Mouse (Mus musculus) left cerebral cortex, adult 18-20 months (tissue): ENCODE data around the gene Vipr2. TPM values are rescaled to one million over a fixed set of nuclear protein-coding genes. Genes with fewer than 3 reads are reported as not detected.

Experiments
- DNase-seq, 2 experiments: peaks; one replicate each; pipeline ENCODE4 v3.0.0; 2021 to 2022; ENCODE audit warnings: low spot score in 2 of 2, mixed read lengths in 1 of 2
- microRNA-seq, 2 experiments: library from miRNA; unstranded; fragments of <30 nt; microRNA quantifications; one replicate each; pipeline ENCODE4 v1.2.0; 2021
- total RNA-seq, 2 experiments: library from RNA; stranded (reverse); gene quantifications; 2 replicates each; pipeline ENCODE4 v1.2.3; 2021

The Vipr2 gene
- total RNA-seq, 2 experiments from 2014 or later, result 1.0 to 1.3 TPM

DNA sequence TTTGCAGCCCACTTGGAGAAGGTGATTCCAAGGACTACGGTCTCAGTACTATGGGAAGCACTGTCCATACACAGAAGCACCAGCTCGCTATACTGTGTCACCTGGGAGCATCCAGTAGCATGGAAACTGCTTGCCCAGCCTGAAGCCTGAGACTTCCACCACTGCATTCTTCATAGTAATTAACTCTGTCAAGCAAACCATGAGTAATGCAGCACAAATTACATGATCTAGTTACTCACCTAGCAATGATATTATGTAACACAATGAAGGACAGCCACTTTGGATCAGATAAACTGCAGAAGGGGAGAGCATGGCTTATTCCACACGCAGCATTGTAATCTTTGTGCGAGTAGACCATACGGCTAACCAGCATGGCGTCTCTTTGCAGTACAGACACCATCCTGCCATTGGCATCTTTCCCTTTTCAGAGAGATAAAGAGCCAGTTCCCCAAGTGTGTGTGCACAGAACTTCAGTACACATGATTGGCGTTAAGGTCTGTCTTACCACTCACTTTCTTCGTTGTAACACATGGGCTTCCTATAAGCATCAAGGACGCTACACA, 75.4 kb downstream of the Vipr2 start:
- no peak for DNase-seq

GRCm38 (mm10) chr12:116156792-116157532, 79.4 kb downstream of the Vipr2 start:
- no peak for DNase-seq

DNA sequence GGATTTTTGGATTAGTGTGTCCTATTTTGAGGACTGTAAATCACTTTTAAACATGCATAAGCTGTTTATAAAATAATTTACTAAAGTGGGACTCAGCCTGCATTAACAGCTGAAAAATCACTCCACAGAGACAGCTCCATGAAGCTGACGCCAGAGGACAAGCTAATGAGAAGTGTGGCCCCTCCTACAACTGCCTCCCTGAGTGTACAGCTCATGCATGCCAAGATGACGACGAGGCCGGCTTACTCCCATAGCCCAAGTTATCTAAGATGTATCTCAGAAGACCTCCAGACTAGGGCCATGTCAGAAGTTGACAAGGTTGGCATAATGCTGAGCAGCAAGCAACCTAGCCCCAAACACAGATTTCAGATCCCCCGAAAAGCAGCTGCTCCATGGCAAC, 81.7 kb downstream of the Vipr2 start:
- DNase-seq, result no peak

GRCm38 (mm10) chr12:116159695-116160094, 82.2 kb downstream of the Vipr2 start:
- no peak for DNase-seq

DNA sequence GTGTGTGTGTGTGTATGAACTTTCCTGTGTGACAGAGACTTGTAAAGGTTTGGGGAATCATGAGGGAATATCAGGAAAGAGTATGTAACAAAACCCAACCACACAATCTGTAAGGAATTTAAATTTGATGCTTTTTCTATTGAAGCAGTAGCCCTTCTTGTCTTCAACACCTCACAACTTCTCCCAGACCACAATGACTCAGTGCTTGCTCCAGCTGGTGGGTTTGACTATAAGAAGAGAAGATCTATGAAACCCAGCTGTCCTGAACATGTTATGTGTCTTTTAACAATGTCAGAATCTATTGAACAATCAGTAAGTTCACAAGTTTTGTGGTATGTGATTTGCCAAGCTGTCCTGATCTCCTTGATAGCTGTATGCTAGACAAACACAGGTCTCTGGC, 87.8 kb downstream of the Vipr2 start:
- DNase-seq, result no peak

DNA sequence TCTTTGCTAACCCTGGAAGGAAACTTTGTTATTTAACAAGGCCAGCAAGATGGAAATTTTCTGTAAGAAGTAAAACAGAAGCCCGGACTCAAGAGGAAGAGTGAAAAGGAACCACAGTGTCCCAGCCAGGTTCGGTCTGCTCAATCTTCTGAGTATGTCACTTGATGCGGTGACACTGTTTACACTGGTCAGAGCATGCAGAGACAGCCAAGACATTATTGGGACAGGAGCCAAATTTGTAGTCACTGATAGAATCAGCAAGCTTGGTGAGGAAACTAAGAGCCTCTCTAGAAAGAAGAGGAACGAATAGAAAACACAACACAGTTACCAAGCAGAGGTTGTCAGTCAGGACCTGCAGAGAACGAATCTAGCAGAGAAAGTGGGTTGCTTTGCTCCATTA, 92.1 kb downstream of the Vipr2 start:
- DNase-seq, result no peak

DNA sequence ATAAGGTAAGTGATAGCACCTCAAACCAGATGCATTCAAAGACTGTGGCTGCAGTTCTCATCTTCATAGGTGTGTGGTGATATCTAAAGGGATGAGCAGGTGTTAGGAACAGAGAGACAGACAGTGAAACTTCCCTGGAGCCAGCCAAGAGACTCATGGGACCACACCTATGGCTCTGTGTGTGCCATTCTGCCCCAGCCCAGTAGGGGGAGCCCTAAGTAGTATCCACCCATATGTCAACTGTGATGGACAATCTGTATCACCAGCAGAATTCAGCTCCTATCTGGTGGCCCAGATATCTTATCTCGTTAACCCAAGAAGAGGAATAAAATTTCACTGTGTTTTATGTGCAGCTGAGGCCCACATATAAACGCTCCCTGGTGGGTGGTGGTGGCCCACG, 99.4 kb downstream of the Vipr2 start:
- no peak for DNase-seq

DNA sequence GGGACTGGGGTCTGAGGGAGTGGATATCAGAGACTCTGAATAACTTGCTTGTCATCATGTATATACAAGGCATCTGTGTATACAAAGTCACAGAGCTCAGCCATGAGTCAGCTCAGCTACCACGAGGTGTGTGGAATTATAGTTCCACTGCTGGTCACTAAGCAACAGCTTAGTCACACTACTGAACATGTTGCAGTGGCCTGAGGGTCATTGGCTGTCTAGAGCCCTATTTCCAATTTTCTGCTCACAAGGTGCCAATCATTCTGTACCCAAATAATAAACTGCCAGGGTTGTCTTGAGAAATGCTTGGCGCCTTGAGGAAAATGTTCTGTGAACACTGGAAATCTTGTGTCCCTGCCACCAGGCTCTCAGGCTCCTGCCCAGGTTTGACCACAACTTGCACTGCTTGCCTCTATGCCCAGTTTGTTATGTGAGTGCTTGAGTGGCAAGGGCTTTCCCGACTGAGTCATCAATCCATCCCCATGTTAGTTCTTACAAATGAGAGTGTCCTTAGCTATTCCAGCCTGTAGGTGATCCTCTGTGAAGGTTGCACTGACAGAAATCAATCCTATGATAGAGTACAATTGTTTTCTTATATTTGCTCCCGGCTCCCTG, 104.0 kb downstream of the Vipr2 start:
- DNase-seq, result no peak

GRCm38 (mm10) chr12:116182376-116182775, 104.8 kb downstream of the Vipr2 start:
- DNase-seq, result no peak

DNA sequence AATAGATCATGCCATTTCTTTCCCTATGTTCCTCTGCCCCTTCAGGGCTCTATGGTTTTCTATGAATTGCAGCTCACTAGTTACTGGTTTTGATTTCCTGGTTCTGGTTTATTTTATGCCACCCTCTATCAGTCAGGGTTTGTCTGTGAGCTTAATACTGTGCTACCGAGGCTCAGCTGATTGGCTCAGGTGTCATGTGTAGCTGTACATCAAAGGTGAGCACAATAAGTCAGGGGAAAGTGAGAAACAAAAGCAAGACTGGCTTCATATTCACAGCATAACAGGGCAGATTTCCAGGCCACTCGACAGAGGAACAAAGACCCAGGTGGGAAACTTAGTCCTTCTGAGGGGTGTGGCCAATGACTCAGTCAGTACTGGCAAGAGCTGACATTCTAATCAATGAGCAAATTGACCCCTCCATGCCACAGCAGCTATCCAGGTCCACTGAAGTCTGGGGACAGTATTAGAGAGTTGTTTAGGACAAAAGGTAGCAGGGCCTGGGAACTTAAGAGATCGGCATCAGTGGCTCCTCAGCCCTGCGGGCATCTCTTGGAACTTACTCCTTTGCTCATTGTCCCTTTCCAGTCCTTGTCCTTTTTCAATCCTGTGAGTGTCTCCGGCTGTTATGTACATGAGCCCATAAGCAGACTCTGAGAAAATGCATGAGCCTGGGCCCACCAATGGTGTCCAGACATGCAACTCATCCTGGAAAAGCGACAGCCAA, 105.8 kb downstream of the Vipr2 start:
- DNase-seq, result no peak

- DNase-seq, result no peak
Observed at GRCm38 (mm10) chr12:116193952-116194351, 116.4 kb downstream of the Vipr2 start.

- no peak for DNase-seq
Observed at GRCm38 (mm10) chr12:116194641-116195040, 117.1 kb downstream of the Vipr2 start.

Small RNA genes lying within 50 kb of the gene (microRNA-seq; reads per million reads assigned to microRNA genes)
- gene Gm44372, result 0 reads per million in 2 experiments

Other genes starting within 250 kb of the Vipr2 start
- 10 to 100 TPM; 24.6 to 30.7 TPM for gene Zfp386, start 30.0 kb upstream of the Vipr2 start, total RNA-seq
- gene Wdr60, start 185.3 kb downstream of the Vipr2 start, total RNA-seq, result 10 to 100 TPM; 17.2 to 18.2 TPM
- not detected for gene Gm11027, start 197.7 kb downstream of the Vipr2 start, total RNA-seq
- 10 to 100 TPM; 57.8 to 58.5 TPM for gene Esyt2, start 203.5 kb downstream of the Vipr2 start, total RNA-seq